Mouse (Mus musculus): ENCODE results near the gene Scamp3. TPM values are rescaled to one million over a fixed set of nuclear protein-coding genes. Genes with fewer than 3 reads are reported as not detected.
"Not testable (repeated sequence)": the region's sequence is repeated elsewhere in the genome, so short reads cannot be mapped to it uniquely, and the experiment has no call there.

Scamp3 gene
- total RNA-seq, 2 experiments from 2014 or later = 46.2 to 50.2 TPM

- peak; percentile 91 to 95 for DNase-seq
Measured at GRCm38 (mm10) chr3:89195979-89196877, 19.0 kb downstream of the Scamp3 start.

GRCm38 (mm10) chr3:89199839-89200238 is 22.6 kb downstream of the Scamp3 start:
- no peak for DNase-seq

GRCm38 (mm10) chr3:89202253-89203141 is 25.2 kb downstream of the Scamp3 start, which contains the start of gene Gba:
Gene Gba, plus strand, starts transcription at chr3:89202928.
- peak; percentile 89 to 95 for DNase-seq

GRCm38 (mm10) chr3:89203142-89203514 is 25.9 kb downstream of the Scamp3 start:
- DNase-seq = no peak

- no peak for DNase-seq
Measured at GRCm38 (mm10) chr3:89206079-89206478, 28.8 kb downstream of the Scamp3 start.

GRCm38 (mm10) chr3:89206695-89207094 is 29.4 kb downstream of the Scamp3 start:
- no peak for DNase-seq

GRCm38 (mm10) chr3:89208075-89208657 is 30.9 kb downstream of the Scamp3 start:
- DNase-seq = no peak

GRCm38 (mm10) chr3:89208736-89209135 is 31.5 kb downstream of the Scamp3 start:
- DNase-seq = no peak

GRCm38 (mm10) chr3:89209731-89210130 is 32.5 kb downstream of the Scamp3 start:
- DNase-seq = no peak

- no peak for DNase-seq
Measured at GRCm38 (mm10) chr3:89210162-89210561, 32.9 kb downstream of the Scamp3 start.

- DNase-seq = peak in 1 of 2 experiments; percentile 50
Measured at GRCm38 (mm10) chr3:89210731-89211130, 33.5 kb downstream of the Scamp3 start.

GRCm38 (mm10) chr3:89213803-89214530 is 36.7 kb downstream of the Scamp3 start:
- peak; percentile 96 to 97 for DNase-seq

GRCm38 (mm10) chr3:89214681-89215411 is 37.6 kb downstream of the Scamp3 start, which contains the start of gene Thbs3:
Gene Thbs3, plus strand, starts transcription at chr3:89215180.
- peak; percentile 49 to 58 for DNase-seq

- peak; percentile 80 to 91 for DNase-seq
Measured at GRCm38 (mm10) chr3:89215853-89216252, 38.6 kb downstream of the Scamp3 start.

GRCm38 (mm10) chr3:89216407-89216806 is 39.1 kb downstream of the Scamp3 start:
- not testable (repeated sequence) for DNase-seq

- DNase-seq = no peak
Measured at GRCm38 (mm10) chr3:89218271-89218670, 41.0 kb downstream of the Scamp3 start.

- DNase-seq = no peak
Measured at GRCm38 (mm10) chr3:89219546-89219945, 42.3 kb downstream of the Scamp3 start.

GRCm38 (mm10) chr3:89221167-89221566 is 43.9 kb downstream of the Scamp3 start:
- no peak for DNase-seq

- no peak for DNase-seq
Measured at GRCm38 (mm10) chr3:89224796-89225195, 47.5 kb downstream of the Scamp3 start.

GRCm38 (mm10) chr3:89225321-89225815 is 48.1 kb downstream of the Scamp3 start:
- DNase-seq = no peak

GRCm38 (mm10) chr3:89225918-89226317 is 48.6 kb downstream of the Scamp3 start:
- DNase-seq = no peak
